Mouse (Mus musculus) limb, embryonic 10.5 days (tissue): ENCODE measurements at regions not wholly inside any gene's neighbourhood (a gene's known extent, or its start where the extent isn't known, plus 50 kb on each side); places are given as distances from the start of the nearest gene placed in this dataset.
"Not testable (repeated sequence)": the region's sequence is repeated elsewhere in the genome, so short reads cannot be mapped to it uniquely, and the experiment has no call there.

Source experiments
- DNase-seq: peaks from one replicate; pipeline ENCODE4 v3.0.0-alpha.2; 2017; ENCODE audit warnings: low spot score
- H3K27ac ChIP-seq: fragments of 300-500 bp; sonication (generic); 2 replicates; pipeline ENCODE4 v1.5.1; 2016; ENCODE audit warnings: mild to moderate bottlenecking
- H3K27me3 ChIP-seq: fragments of 300-500 bp; sonication (generic); 2 replicates; pipeline ENCODE4 v1.6.1; 2016; ENCODE audit warnings: low read depth, mild to moderate bottlenecking; ENCODE audit not compliant: poor library complexity, severe bottlenecking
- H3K36me3 ChIP-seq: fragments of 300-500 bp; sonication (generic); 2 replicates; pipeline ENCODE4 v1.6.1; 2016; ENCODE audit warnings: mild to moderate bottlenecking, moderate library complexity
- H3K4me1 ChIP-seq: fragments of 300-500 bp; sonication (generic); 2 replicates; pipeline ENCODE4 v1.6.1; 2016
- H3K4me3 ChIP-seq: fragments of 300-500 bp; sonication (generic); 2 replicates; pipeline ENCODE4 v1.5.1; 2016; ENCODE audit warnings: mild to moderate bottlenecking, moderate library complexity
- H3K9me3 ChIP-seq: fragments of 300-500 bp; sonication (generic); replicated peaks from 2 replicates; pipeline ENCODE4 v1.6.1; 2016; ENCODE audit warnings: mild to moderate bottlenecking
- WGBS: fragments of 180-500 bp; shearing (Covaris S2); methylation state at CpG from one replicate; pipeline ENCODE4 v1.1.7; 2016; 5-methylcytosine and 5-hydroxymethylcytosine counted together

- not testable (repeated sequence) for H3K9me3 ChIP-seq, H3K27ac ChIP-seq, H3K4me3 ChIP-seq, H3K36me3 ChIP-seq, H3K27me3 ChIP-seq, H3K4me1 ChIP-seq, DNase-seq
- 91% methylated on average over 3 of the region's 3 CpGs for WGBS
Observed at GRCm38 (mm10) chr17:13432256-13432655, 77.9 kb downstream of the Tcp10c start.

GRCm38 (mm10) chr17:13434146-13434545 lies 79.8 kb downstream of the Tcp10c start:
- not testable (repeated sequence) for H3K36me3 ChIP-seq, H3K9me3 ChIP-seq, DNase-seq, H3K4me3 ChIP-seq, H3K4me1 ChIP-seq, H3K27ac ChIP-seq, H3K27me3 ChIP-seq
- 91% methylated on average over 7 of the region's 7 CpGs for WGBS

DNA sequence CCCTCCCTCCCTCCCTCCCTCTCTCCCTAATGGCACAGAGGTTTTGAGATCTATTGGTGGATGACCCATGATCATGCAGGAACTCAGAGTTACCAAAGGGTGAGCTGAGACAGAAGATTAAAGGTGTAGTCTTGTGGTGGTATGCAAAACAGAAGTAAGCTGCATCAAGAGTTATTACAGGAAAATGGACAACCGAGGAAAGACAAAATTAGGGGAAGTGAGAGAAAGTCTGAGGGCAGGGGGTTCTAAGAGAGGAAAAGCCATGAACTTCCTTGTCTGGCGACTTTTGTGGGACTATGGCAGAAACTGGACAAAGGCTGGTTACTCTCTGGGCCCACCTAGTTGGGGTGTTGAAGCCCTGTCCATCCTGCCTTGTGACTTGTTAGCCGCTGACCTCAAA lies 84.4 kb downstream of the Tcp10c start:
- not testable (repeated sequence) for H3K36me3 ChIP-seq, H3K4me3 ChIP-seq, H3K27me3 ChIP-seq, DNase-seq, H3K27ac ChIP-seq, H3K4me1 ChIP-seq
- peaks cover 18% of the 10 kb centered on the region; the same call in 1 of the 2 replicates for H3K9me3 ChIP-seq
- 84% methylated on average over 3 of the region's 3 CpGs for WGBS

DNA sequence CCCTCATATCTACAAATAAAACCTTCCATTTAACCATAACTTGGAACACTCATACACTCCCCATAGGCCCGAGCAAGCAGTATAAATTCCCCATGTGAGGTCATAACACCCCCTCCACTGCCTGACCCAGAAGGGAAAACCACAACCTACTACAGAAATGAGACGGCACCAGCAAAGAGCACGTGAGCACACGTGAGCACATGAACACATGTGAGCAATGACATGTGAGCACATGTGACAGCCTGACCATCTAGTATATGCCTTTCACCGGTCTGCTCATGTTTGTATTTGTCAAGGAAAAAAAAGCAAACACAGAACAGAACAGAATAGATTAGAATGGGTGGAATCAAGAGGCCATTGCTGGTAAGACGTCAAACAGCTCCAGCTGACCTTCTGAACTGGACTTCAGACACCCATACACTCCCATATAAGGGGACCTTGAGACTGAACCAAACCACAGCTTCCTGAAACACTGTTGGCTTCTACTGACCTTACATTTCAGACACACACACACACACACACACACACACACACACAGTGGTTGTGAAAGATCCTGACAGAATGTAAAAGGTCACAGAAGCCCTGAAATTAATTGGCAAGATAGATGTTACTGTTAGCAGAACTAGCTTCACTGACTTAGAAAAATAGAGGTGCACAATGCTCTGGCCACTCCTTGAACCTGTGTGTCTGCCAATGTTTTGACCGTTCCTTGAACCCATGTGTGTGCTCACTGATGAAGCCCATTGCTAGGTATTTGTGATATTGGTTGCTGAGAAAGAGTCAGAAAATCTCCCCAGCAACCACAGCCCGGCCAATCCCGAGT lies 86.5 kb downstream of the Tcp10c start:
- 88% methylated on average over 9 of the region's 9 CpGs for WGBS
- not testable (repeated sequence) for H3K36me3 ChIP-seq, H3K4me1 ChIP-seq, H3K27ac ChIP-seq, H3K27me3 ChIP-seq, H3K4me3 ChIP-seq, DNase-seq
- H3K9me3 ChIP-seq, result peaks cover 21% of the 10 kb centered on the region

- not testable (repeated sequence) for DNase-seq
Observed at GRCm38 (mm10) chr17:13442229-13442628, 87.9 kb downstream of the Tcp10c start.

GRCm38 (mm10) chr17:13456869-13457600 lies 102.7 kb downstream of the Tcp10c start:
- not testable (repeated sequence) for DNase-seq, H3K4me3 ChIP-seq, H3K4me1 ChIP-seq, H3K36me3 ChIP-seq, H3K27me3 ChIP-seq, H3K27ac ChIP-seq
- H3K9me3 ChIP-seq, result peaks cover 11% of the 10 kb centered on the region
- 86% methylated on average over 7 of the region's 7 CpGs for WGBS

More at GRCm38 (mm10) chr17:13442229-13442628, 87.9 kb downstream of the Tcp10c start:
- 89% methylated on average over 6 of the region's 6 CpGs for WGBS
- H3K4me3 ChIP-seq, H3K4me1 ChIP-seq, H3K36me3 ChIP-seq, H3K27me3 ChIP-seq, H3K27ac ChIP-seq: not testable (repeated sequence)
- peaks cover 21% of the 10 kb centered on the region for H3K9me3 ChIP-seq

DNA sequence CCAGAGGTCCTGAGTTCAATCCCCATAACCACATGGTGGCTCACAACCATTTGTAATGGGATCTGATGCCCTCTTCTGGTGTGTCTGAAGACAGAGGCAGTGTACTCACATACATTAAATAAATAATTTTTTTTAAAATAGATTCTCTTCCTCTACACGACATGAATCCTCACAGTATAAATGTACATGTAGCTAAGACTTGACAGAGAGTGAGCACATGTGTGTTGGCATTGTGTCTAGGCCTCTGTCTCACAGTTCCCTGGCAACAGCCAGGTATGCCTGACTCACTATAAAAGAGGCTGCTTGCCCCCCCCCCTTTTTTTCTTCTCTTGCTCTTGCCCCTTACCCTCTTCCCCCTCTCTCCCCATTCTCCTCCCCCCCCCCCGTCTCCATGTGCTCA lies 103.6 kb downstream of the Tcp10c start:
- not testable (repeated sequence) for H3K4me3 ChIP-seq, H3K27me3 ChIP-seq, H3K27ac ChIP-seq, H3K4me1 ChIP-seq, H3K36me3 ChIP-seq, DNase-seq, H3K9me3 ChIP-seq
- 63% methylated on average over 2 of the region's 2 CpGs for WGBS

GRCm38 (mm10) chr17:13458814-13459213 lies 104.4 kb downstream of the Tcp10c start:
- WGBS, result 57% methylated on average over 1 of the region's 2 CpGs

GRCm38 (mm10) chr17:13462663-13463062 lies 108.3 kb downstream of the Tcp10c start:
- DNase-seq, H3K9me3 ChIP-seq, H3K27ac ChIP-seq, H3K27me3 ChIP-seq, H3K4me1 ChIP-seq, H3K4me3 ChIP-seq, H3K36me3 ChIP-seq: not testable (repeated sequence)
- 89% methylated on average over 3 of the region's 9 CpGs for WGBS

More at GRCm38 (mm10) chr17:13458814-13459213, 104.4 kb downstream of the Tcp10c start:
- not testable (repeated sequence) for DNase-seq, H3K36me3 ChIP-seq, H3K27ac ChIP-seq, H3K4me3 ChIP-seq, H3K4me1 ChIP-seq, H3K9me3 ChIP-seq, H3K27me3 ChIP-seq

DNA sequence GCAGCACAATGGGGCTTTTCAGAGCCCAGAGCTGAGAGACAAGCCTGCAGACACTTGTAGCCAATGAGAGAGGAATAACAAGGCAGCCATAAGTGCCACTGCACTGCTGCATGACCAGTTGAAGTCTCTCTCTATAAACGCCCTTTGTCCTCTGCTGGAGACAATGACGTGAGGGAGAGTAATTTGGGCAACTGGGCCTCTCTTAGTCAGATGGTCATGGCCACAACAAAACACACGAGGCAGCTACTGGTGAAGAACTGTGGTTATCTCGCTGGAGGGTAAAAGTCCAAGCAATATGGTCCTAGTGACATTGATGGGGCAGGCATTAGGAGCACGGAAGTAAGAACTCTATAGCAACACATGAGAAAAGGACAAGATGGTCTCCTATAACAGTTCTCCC lies 111.5 kb downstream of the Tcp10c start:
- H3K4me1 ChIP-seq, H3K36me3 ChIP-seq, H3K27me3 ChIP-seq, H3K27ac ChIP-seq, H3K9me3 ChIP-seq, DNase-seq, H3K4me3 ChIP-seq: not testable (repeated sequence)
- WGBS, result 56% methylated on average over 5 of the region's 5 CpGs

DNA sequence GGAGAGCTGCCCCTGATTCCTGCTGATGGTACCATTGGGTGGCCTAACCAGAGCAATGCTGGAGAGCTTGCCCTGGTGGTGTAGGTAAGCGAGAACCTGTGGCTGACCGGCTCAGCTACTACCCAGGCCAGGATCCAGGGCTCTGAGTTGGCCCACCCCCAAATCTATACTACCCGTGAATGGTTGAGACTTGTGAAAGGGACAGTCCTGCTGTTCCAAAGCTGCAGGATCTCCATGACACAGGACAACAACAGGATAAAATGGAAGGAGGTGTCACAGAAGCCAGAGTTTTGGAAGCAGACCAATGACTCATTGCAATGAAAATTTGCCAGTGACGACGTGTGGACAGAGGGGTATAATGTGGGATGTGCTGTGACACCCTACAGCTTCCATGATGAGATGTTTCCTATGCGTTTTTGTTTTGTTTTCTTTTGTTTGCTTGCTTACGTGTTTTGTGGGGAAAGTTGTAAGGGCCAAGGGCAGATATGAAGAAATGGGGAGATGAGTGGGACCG lies 115.6 kb downstream of the Tcp10c start:
- H3K36me3 ChIP-seq, H3K27ac ChIP-seq, H3K27me3 ChIP-seq, DNase-seq, H3K9me3 ChIP-seq, H3K4me1 ChIP-seq, H3K4me3 ChIP-seq: not testable (repeated sequence)
- WGBS, result 83% methylated on average over 8 of the region's 8 CpGs

DNA sequence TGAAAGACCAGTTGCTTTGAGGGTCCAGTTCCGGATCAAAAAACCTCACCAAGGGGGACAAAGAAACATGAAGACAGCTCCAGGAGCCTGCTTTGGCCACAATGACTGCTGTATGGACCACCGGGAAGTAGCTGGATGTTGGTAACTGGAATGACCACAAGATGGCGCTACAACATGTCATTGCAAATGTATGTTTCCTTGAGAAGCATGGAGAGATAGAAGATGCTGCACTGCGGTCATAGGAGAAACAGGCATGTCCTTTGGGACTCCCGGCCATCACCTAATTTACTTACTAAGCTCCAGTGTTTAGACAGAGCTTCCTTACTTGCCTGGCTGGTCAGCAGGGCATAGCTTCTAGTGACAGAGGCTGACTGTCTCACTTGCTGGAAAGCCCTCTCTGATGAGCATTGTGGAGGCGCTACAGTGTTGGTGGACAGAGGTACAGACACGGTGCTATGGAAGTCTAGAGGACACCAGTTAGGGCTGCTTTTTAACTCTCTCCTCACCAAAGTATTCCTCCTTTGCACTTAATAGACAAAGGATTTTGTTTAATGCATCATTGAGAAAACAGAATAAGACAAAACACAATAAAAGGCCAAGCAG lies 118.2 kb downstream of the Tcp10c start:
- peak; percentile 79 for DNase-seq
- H3K36me3 ChIP-seq, result no peaks in the 10 kb centered on the region
- 24% methylated on average over 7 of the region's 7 CpGs for WGBS
- no peak overlapping the region for H3K4me3 ChIP-seq
- no peaks in the 10 kb centered on the region for H3K9me3 ChIP-seq
- H3K4me1 ChIP-seq, result peaks cover 15% of the 10 kb centered on the region
- H3K27me3 ChIP-seq, result no peaks in the 10 kb centered on the region
- H3K27ac ChIP-seq, result no peak overlapping the region
